Comparison of ENCODE assay signal across 9 mouse cellular contexts in the genomic region with DNA sequence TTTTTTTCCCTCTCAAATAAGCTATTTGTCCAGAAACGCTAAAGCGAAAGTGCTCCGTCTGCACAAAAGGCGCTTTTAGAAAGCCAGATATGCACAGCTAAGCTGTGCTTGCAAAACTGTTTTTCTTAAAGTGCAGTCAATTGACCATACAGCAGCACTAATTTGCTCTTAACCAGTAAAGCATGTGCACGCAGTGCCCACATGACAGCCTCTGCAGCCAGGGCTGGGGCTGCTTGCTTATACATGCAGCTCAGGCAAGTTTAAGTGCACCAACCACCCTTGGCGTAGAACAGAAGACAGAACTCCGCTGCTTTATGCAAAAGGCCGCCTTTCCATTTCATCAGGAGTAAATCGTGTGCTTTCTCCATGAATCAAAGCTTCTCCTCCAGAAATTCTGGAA.
A peak's percentile ranks its signal among the peaks of the same experiment; 100 is the strongest.
DNase-seq lines count a peak whose midpoint lies in the region; ATAC-seq and TF ChIP-seq lines count a peak whose summit lies in the region.
"Had no signal": no experiment of that assay in that cellular context is flagged by ENCODE, and none has a peak within 500 bp of the region (broad histone marks: within the 10 kb centered on the region; RNA-seq: fewer than 3 reads in every experiment).

No protein-coding gene starts in this region.

- no peak overlapping the region for H3K4me3 ChIP-seq in hindbrain, embryonic 15.5 days
- H3K4me3 ChIP-seq in midbrain, embryonic 15.5 days = no peak overlapping the region
- H3K4me3 ChIP-seq in intestine, embryonic 16.5 days (ENCODE audit: low read length) = no peak overlapping the region

- no peak for TF ChIP-seq CTCF in brain, embryonic 14.5 days (IDR thresholded peaks at IDR 0.05; ENCODE audit: borderline replicate concordance, extremely low read depth, insufficient read depth, insufficient read length)

- peak; percentile 74 for ATAC-seq in hindbrain, embryonic 15.5 days (ENCODE audit: low FRiP score, low read depth)
- peak; percentile 73; the same call in 1 of the 2 replicates for ATAC-seq in midbrain, embryonic 15.5 days (replicated peaks)
- no peak for ATAC-seq in CD4-positive, CD25-positive, alpha-beta regulatory T cell, adult 4 months
- ATAC-seq in granulocyte monocyte progenitor cell, adult 5-6 weeks (replicated peaks; ENCODE audit: poor library complexity, severe bottlenecking) = no peak
- ATAC-seq in intestine, embryonic 16.5 days = no peak
- ATAC-seq: liver, postnatal 0 days had no signal

- H3K9ac ChIP-seq in hindbrain, embryonic 15.5 days = no peak overlapping the region; the same call in 1 of the 2 replicates
- H3K9ac ChIP-seq in midbrain, embryonic 15.5 days = no peak overlapping the region
- H3K9ac ChIP-seq in intestine, embryonic 16.5 days (ENCODE audit: low read depth, low read length) = no peak overlapping the region
- H3K9ac ChIP-seq: liver, postnatal 0 days had no signal

- H3K27ac ChIP-seq in hindbrain, embryonic 15.5 days (replicated peaks) = no peak overlapping the region
- 0 out of 2 replicates have a peak overlapping the region, but pooled peaks have one; percentile 13 for H3K27ac ChIP-seq in midbrain, embryonic 15.5 days
- no peak overlapping the region for H3K27ac ChIP-seq in intestine, embryonic 16.5 days (ENCODE audit: low read length)

- DNase-seq in embryo, embryonic 11 days = peak; percentile 21
- no peak for DNase-seq in embryo, embryonic 10 days (ENCODE audit: low spot score)
- DNase-seq in brain, embryonic 14.5 days (ENCODE audit: low read depth) = peak; percentile 85
- DNase-seq: liver, postnatal 0 days had no signal

- no peaks in the 10 kb centered on the region for H3K9me3 ChIP-seq in hindbrain, embryonic 15.5 days
- no peaks in the 10 kb centered on the region for H3K9me3 ChIP-seq in midbrain, embryonic 15.5 days
- no peaks in the 10 kb centered on the region for H3K9me3 ChIP-seq in intestine, embryonic 16.5 days (ENCODE audit: control insufficient read depth, low read length)

- peaks cover 5% of the 10 kb centered on the region; the same call in 1 of the 2 replicates for H3K4me1 ChIP-seq in hindbrain, embryonic 15.5 days (replicated peaks)
- H3K4me1 ChIP-seq in midbrain, embryonic 15.5 days = peaks cover 3% of the 10 kb centered on the region
- H3K4me1 ChIP-seq in intestine, embryonic 16.5 days (ENCODE audit: control insufficient read depth, insufficient read depth, low read length) = no peaks in the 10 kb centered on the region

- 51% methylated on average over 9 of the region's 9 CpGs for WGBS in hindbrain, embryonic 15.5 days
- WGBS in midbrain, embryonic 15.5 days = 54% methylated on average over 9 of the region's 9 CpGs
- 76% methylated on average over 9 of the region's 9 CpGs for WGBS in intestine, embryonic 16.5 days

- TF ChIP-seq POLR2A in brain, embryonic 14.5 days (IDR thresholded peaks at IDR 0.05; ENCODE audit: borderline replicate concordance, extremely low read depth, insufficient read depth, insufficient read length, poor library complexity, severe bottlenecking) = no peak

- H3K4me2 ChIP-seq in hindbrain, embryonic 15.5 days = peak overlapping the region; percentile 18
- 0 out of 2 replicates have a peak overlapping the region, but pooled peaks have one; percentile 10 for H3K4me2 ChIP-seq in midbrain, embryonic 15.5 days
- H3K4me2 ChIP-seq in intestine, embryonic 16.5 days (ENCODE audit: low read depth, low read length) = no peak overlapping the region

- H3K36me3 ChIP-seq in hindbrain, embryonic 15.5 days = no peaks in the 10 kb centered on the region
- no peaks in the 10 kb centered on the region for H3K36me3 ChIP-seq in midbrain, embryonic 15.5 days (replicated peaks)
- no peaks in the 10 kb centered on the region for H3K36me3 ChIP-seq in intestine, embryonic 16.5 days (ENCODE audit: control insufficient read depth, insufficient read depth, low read length)

- no peaks in the 10 kb centered on the region for H3K27me3 ChIP-seq in hindbrain, embryonic 15.5 days
- no peaks in the 10 kb centered on the region for H3K27me3 ChIP-seq in midbrain, embryonic 15.5 days (replicated peaks)
- H3K27me3 ChIP-seq in intestine, embryonic 16.5 days (replicated peaks; ENCODE audit: control insufficient read depth, insufficient read depth, low read length) = no peaks in the 10 kb centered on the region

Comparison
In these comparisons a context has a peak if more than half of its experiments do, and no peak if none do; other contexts are left out.
1. ATAC-seq: peak in hindbrain, embryonic 15.5 days (single experiment) and midbrain, embryonic 15.5 days (single experiment); none in CD4-positive, CD25-positive, alpha-beta regulatory T cell, adult 4 months (single experiment), granulocyte monocyte progenitor cell, adult 5-6 weeks (single experiment) and intestine, embryonic 16.5 days (single experiment).